Mouse (Mus musculus) activated CD4-positive, CD25-positive, alpha-beta regulatory T cell, adult 4 months (primary cell): ENCODE data around the gene Rilp. TPM values are rescaled to one million over a fixed set of nuclear protein-coding genes. Genes with fewer than 3 reads are reported as not detected.

ENCODE experiments used
- ATAC-seq: one replicate; pipeline ENCODE4 v1.8.0; 2017
- polyA plus RNA-seq, 2 experiments: library from polyadenylated mRNA; unstranded; fragments of 100-300 nt; shearing (Covaris generic); gene quantifications; one replicate each; pipeline ENCODE4 v1.2.1; 2017

Gene Rilp
- polyA plus RNA-seq, result not detected

- no peak for ATAC-seq
Observed at GRCm38 (mm10) chr11:75509741-75510626, at the start of gene Rilp. Gene Rilp, plus strand, starts transcription at chr11:75510094.

- ATAC-seq, result peak; percentile 40
Observed at GRCm38 (mm10) chr11:75460103-75460843, 49.6 kb upstream of the Rilp start.

GRCm38 (mm10) chr11:75460844-75461742 is 48.8 kb upstream of the Rilp start, which contains the start of gene Tlcd2:
Gene Tlcd2, plus strand, starts transcription at chr11:75461715.
- ATAC-seq, result peak; percentile 84

- ATAC-seq, result no peak
Observed at GRCm38 (mm10) chr11:75461743-75462252, 48.1 kb upstream of the Rilp start.

GRCm38 (mm10) chr11:75462253-75462783 is 47.6 kb upstream of the Rilp start:
- ATAC-seq, result no peak

- ATAC-seq, result no peak
Observed at GRCm38 (mm10) chr11:75462865-75463336, 47.0 kb upstream of the Rilp start.

- ATAC-seq, result no peak
Observed at GRCm38 (mm10) chr11:75463624-75464023, 46.3 kb upstream of the Rilp start.

- ATAC-seq, result no peak
Observed at GRCm38 (mm10) chr11:75464417-75464816, 45.5 kb upstream of the Rilp start.

- ATAC-seq, result no peak
Observed at GRCm38 (mm10) chr11:75465051-75465450, 44.8 kb upstream of the Rilp start.

GRCm38 (mm10) chr11:75466731-75467505 is 43.0 kb upstream of the Rilp start:
- ATAC-seq, result no peak

- ATAC-seq, result no peak
Observed at GRCm38 (mm10) chr11:75467512-75468215, 42.2 kb upstream of the Rilp start.

- no peak for ATAC-seq
Observed at GRCm38 (mm10) chr11:75468410-75468809, 41.5 kb upstream of the Rilp start.

GRCm38 (mm10) chr11:75469261-75469660 is 40.6 kb upstream of the Rilp start:
- ATAC-seq, result no peak

GRCm38 (mm10) chr11:75470675-75471074 is 39.2 kb upstream of the Rilp start:
- ATAC-seq, result no peak

- ATAC-seq, result peak; percentile 84
Observed at GRCm38 (mm10) chr11:75472469-75473081, 37.3 kb upstream of the Rilp start.

- ATAC-seq, result no peak
Observed at GRCm38 (mm10) chr11:75473376-75473775, 36.5 kb upstream of the Rilp start.

- no peak for ATAC-seq
Observed at GRCm38 (mm10) chr11:75486192-75486591, 23.7 kb upstream of the Rilp start.

- ATAC-seq, result peak; percentile 100
Observed at GRCm38 (mm10) chr11:75486601-75487285, 23.2 kb upstream of the Rilp start, which contains the start of gene Prpf8. Gene Prpf8, plus strand, starts transcription at chr11:75486816.

- ATAC-seq, result no peak
Observed at GRCm38 (mm10) chr11:75487496-75487895, 22.4 kb upstream of the Rilp start.
